Mouse (Mus musculus): ENCODE measurements around the gene Dnal1.

DNA sequence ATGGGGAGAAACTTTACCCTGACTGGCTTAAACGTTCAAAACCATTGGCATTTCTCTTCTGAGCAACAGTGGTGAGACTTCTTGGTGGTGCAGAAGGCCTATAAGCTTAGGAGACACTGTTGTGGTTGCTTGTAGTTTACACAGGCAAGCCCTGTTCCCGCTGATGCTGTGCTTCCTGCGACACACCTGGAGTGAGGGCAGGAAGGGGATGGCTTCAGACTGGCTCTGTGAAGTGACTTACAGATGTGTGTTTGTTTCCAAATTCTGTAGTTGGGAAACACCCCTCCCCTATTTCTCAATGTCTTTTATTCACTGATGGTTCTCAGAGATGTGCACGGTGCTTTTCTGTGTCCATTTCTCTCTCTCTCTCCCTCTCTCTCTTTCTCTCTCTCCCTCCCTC is 26.0 kb downstream of the Dnal1 start:
- TF ChIP-seq POLR2A (IDR thresholded peaks at IDR 0.05; ENCODE audit: insufficient read depth, low read depth, low read length) (no peak), CTCF (IDR thresholded peaks at IDR 0.05; ENCODE audit: insufficient read depth, low read depth, low read length) (no peak)
